Mouse (Mus musculus): ENCODE results near the gene Styk1. TPM values are rescaled to one million over a fixed set of nuclear protein-coding genes. Genes with fewer than 3 reads are reported as not detected.

Styk1 gene
- polyA plus RNA-seq, 1 experiment from 2014 or later, result 3.9 TPM

DNA sequence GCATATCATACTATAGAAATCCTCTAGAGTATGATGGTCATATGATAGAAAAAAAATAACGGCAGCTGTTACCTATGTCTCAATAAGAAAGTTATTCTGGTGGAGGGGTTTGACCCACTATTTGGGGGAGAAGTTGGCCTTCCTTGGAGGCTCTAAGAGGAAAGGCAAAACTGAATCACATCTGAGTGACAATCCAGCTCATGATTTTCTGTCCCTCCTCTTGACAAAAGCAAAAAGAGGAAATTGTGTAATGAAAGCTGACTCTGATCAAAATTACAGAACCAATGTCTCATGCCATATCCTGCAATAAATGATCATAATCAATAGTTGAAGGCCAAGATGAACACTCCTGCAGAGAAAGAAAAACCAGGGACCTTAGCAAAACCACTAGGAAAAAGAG lies 81.1 kb downstream of the Styk1 start:
- no peak overlapping the region for H3K4me3 ChIP-seq (replicated peaks)
- no peak overlapping the region for H3K9ac ChIP-seq
- WGBS, result 93% methylated on average over 1 of the region's 1 CpGs
- peaks cover 1% of the 10 kb centered on the region; the same call in 1 of the 2 replicates for H3K36me3 ChIP-seq
- no peaks in the 10 kb centered on the region for H3K27me3 ChIP-seq
- H3K27ac ChIP-seq, result no peak overlapping the region
- H3K4me1 ChIP-seq, result no peaks in the 10 kb centered on the region
- H3K9me3 ChIP-seq (replicated peaks), result no peaks in the 10 kb centered on the region
- no peak overlapping the region for H3K4me2 ChIP-seq
- ATAC-seq (replicated peaks; ENCODE audit: low FRiP score), result no peak

DNA sequence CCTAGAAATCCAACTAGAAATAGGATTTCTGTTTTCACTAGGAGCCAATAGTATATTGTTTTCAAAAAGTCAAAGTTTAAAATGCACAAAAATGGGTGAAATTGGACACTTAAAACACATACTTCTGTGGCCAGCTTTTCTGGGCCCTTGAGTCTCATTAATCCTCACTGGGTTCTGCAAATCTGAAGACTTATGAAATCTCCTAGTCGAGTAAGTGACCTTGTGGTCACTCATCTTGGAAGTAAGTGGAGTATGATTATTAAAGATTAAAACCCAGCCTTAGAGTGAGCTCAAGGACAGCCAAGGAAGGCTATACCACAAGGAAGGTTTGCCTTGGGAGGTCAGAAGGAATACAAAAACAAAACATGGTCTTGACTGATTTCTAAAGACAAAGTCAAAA lies 83.1 kb downstream of the Styk1 start:
- H3K27me3 ChIP-seq, result no peaks in the 10 kb centered on the region
- no peak overlapping the region for H3K27ac ChIP-seq
- H3K4me1 ChIP-seq, result no peaks in the 10 kb centered on the region
- no peak for ATAC-seq (replicated peaks; ENCODE audit: low FRiP score)
- H3K4me2 ChIP-seq, result no peak overlapping the region
- WGBS, result 63% methylated on average over 1 of the region's 1 CpGs
- no peak overlapping the region for H3K4me3 ChIP-seq (replicated peaks)
- no peak overlapping the region for H3K9ac ChIP-seq
- H3K36me3 ChIP-seq, result no peaks in the 10 kb centered on the region
- no peaks in the 10 kb centered on the region for H3K9me3 ChIP-seq (replicated peaks)

DNA sequence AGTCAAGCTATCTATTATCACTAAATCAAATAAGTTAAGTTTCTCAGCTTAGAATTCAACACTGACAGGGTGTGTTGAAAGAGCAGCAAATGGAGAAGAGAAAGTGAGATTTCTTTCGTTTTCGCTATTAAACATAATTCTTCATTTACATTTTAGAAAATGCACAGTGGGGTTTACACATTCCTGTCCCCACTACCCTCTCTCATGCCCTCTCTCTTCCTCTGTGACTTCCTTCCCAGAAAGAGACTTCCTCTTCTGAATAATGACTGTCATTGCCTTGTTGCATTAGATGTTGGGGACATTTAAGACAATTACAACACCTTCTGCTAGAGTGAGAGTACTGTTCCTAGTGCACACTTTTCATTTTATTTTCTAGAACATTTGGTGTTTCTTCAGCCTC lies 83.8 kb downstream of the Styk1 start:
- Histone ChIP-seq H3K9me3 (replicated peaks) (no peaks in the 10 kb centered on the region), H3K9ac (no peak overlapping the region), H3K36me3 (no peaks in the 10 kb centered on the region), H3K4me1 (no peaks in the 10 kb centered on the region), H3K27me3 (no peaks in the 10 kb centered on the region), H3K4me2 (no peak overlapping the region), H3K27ac (no peak overlapping the region), H3K4me3 (replicated peaks) (no peak overlapping the region)
- 89% methylated on average over 2 of the region's 2 CpGs for WGBS
- no peak for ATAC-seq (replicated peaks; ENCODE audit: low FRiP score)

GRCm38 (mm10) chr6:131264175-131264574 lies 89.2 kb downstream of the Styk1 start:
- Histone ChIP-seq H3K4me2 (no peak overlapping the region), H3K9me3 (replicated peaks) (no peaks in the 10 kb centered on the region), H3K27me3 (no peaks in the 10 kb centered on the region), H3K4me1 (no peaks in the 10 kb centered on the region), H3K9ac (no peak overlapping the region), H3K4me3 (replicated peaks) (no peak overlapping the region), H3K36me3 (no peaks in the 10 kb centered on the region), H3K27ac (no peak overlapping the region)
- WGBS, result 78% methylated on average over 5 of the region's 5 CpGs
- ATAC-seq (replicated peaks; ENCODE audit: low FRiP score), result no peak

GRCm38 (mm10) chr6:131262778-131263177 lies 90.6 kb downstream of the Styk1 start:
- Histone ChIP-seq H3K36me3 (no peaks in the 10 kb centered on the region), H3K4me3 (replicated peaks) (no peak overlapping the region), H3K4me1 (no peaks in the 10 kb centered on the region), H3K9ac (no peak overlapping the region), H3K9me3 (replicated peaks) (no peaks in the 10 kb centered on the region), H3K4me2 (no peak overlapping the region), H3K27ac (no peak overlapping the region), H3K27me3 (no peaks in the 10 kb centered on the region)
- ATAC-seq (replicated peaks; ENCODE audit: low FRiP score), result no peak
- WGBS, result 62% methylated on average over 3 of the region's 3 CpGs

- Histone ChIP-seq H3K9ac (no peak overlapping the region), H3K4me3 (replicated peaks) (no peak overlapping the region), H3K36me3 (no peaks in the 10 kb centered on the region), H3K4me2 (no peak overlapping the region), H3K27ac (no peak overlapping the region), H3K4me1 (no peaks in the 10 kb centered on the region), H3K27me3 (no peaks in the 10 kb centered on the region), H3K9me3 (replicated peaks) (no peaks in the 10 kb centered on the region)
- 80% methylated on average over 3 of the region's 3 CpGs for WGBS
- no peak for ATAC-seq (replicated peaks; ENCODE audit: low FRiP score)
Observed at GRCm38 (mm10) chr6:131262009-131262408, 91.4 kb downstream of the Styk1 start.

Other genes starting within 250 kb of the Styk1 start
- gene Klra2, start 106.2 kb downstream of the Styk1 start, polyA plus RNA-seq (2015; fragmentation: Nextera tagmentation; extraction: Ambion mirVana), result 0.27 and 0.30 TPM in 2 replicates
- 62.1 and 70.2 TPM in 2 replicates for gene Magohb, start 60.4 kb downstream of the Styk1 start, polyA plus RNA-seq (2015; fragmentation: Nextera tagmentation; extraction: Ambion mirVana)
- gene Ybx3, start 34.9 kb upstream of the Styk1 start, polyA plus RNA-seq (2015; fragmentation: Nextera tagmentation; extraction: Ambion mirVana), result 50.3 and 62.9 TPM in 2 replicates
- not detected in 2 replicates for gene 5430401F13Rik, start 132.8 kb upstream of the Styk1 start, polyA plus RNA-seq (2015; fragmentation: Nextera tagmentation; extraction: Ambion mirVana)
- not detected in 2 replicates for gene Gm6619, start 132.8 kb upstream of the Styk1 start, polyA plus RNA-seq (2015; fragmentation: Nextera tagmentation; extraction: Ambion mirVana)

Data from kidney, embryonic 15.5 days (tissue).